Mouse (Mus musculus) kidney, postnatal 0 days (tissue): ENCODE measurements around the gene Trpm3. TPM values are rescaled to one million over a fixed set of nuclear protein-coding genes. Genes with fewer than 3 reads are reported as not detected.
A peak's percentile ranks its signal among the peaks of the same experiment; 100 is the strongest.

ENCODE experiments used
- ATAC-seq: fragments of 200-750 bp; cut with Nextera tagmentation; replicated peaks from 2 replicates; pipeline ENCODE4 v1.8.0; 2017; ENCODE audit warnings: low read depth, moderate number of reproducible peaks, moderate TSS enrichment, moderate library complexity; ENCODE audit not compliant: low FRiP score
- DNase-seq: peaks from one replicate; pipeline ENCODE4 v3.0.0-alpha.2; 2016; ENCODE audit warnings: low spot score
- H3K27ac ChIP-seq: fragments of 300-500 bp; sonication (generic); 2 replicates; pipeline ENCODE4 v1.5.1; 2014; ENCODE audit warnings: mild to moderate bottlenecking
- H3K27me3 ChIP-seq: fragments of 300-500 bp; sonication (generic); 2 replicates; pipeline ENCODE4 v1.6.1; 2014; ENCODE audit warnings: low read length, mixed read lengths; ENCODE audit not compliant: insufficient read depth
- H3K36me3 ChIP-seq: fragments of 300-500 bp; sonication (generic); 2 replicates; pipeline ENCODE4 v1.6.1; 2014; ENCODE audit warnings: low read length, mixed read lengths; ENCODE audit not compliant: insufficient read depth
- H3K4me1 ChIP-seq: fragments of 300-500 bp; sonication (generic); replicated peaks from 2 replicates; pipeline ENCODE4 v1.6.1; 2014; ENCODE audit warnings: antibody characterized with exemption, low read length, mixed read lengths; ENCODE audit not compliant: insufficient read depth
- H3K4me2 ChIP-seq: fragments of 300-500 bp; sonication (generic); 2 replicates; pipeline ENCODE4 v1.6.1; 2014; ENCODE audit warnings: mild to moderate bottlenecking, low read length, moderate library complexity, mixed read lengths
- H3K4me3 ChIP-seq: fragments of 300-500 bp; sonication (generic); replicated peaks from 2 replicates; pipeline ENCODE4 v1.5.1; 2014; ENCODE audit warnings: low read depth, low read length
- H3K9ac ChIP-seq: fragments of 300-500 bp; sonication (generic); 2 replicates; pipeline ENCODE4 v1.6.1; 2014; ENCODE audit warnings: low read depth, low read length
- H3K9me3 ChIP-seq: fragments of 300-500 bp; sonication (generic); replicated peaks from 2 replicates; pipeline ENCODE4 v1.6.1; 2016; ENCODE audit warnings: low read length, inconsistent platforms, mixed read lengths
- CTCF ChIP-seq: IDR thresholded peaks from 2 replicates; pipeline ENCODE4 v1.5.1; 2016; ENCODE audit warnings: antibody characterized with exemption, low read depth, mild to moderate bottlenecking, moderate library complexity
- WGBS: fragments of 180-500 bp; shearing (Covaris S2); extraction: QIAGEN DNeasy Blood & Tissue Kit; methylation state at CpG from one replicate; pipeline ENCODE4 v1.1.7; 2014; 5-methylcytosine and 5-hydroxymethylcytosine counted together
- polyA plus RNA-seq: library from polyadenylated mRNA; unstranded; fragments of >200 nt; fragmentation: Nextera tagmentation; extraction: Ambion mirVana; gene quantifications from 2 replicates; pipeline ENCODE4 v1.2.1, GENCODE M21; 2015

Trpm3 gene
- polyA plus RNA-seq, 1 experiment from 2014 or later: 2.1 TPM

GRCm38 (mm10) chr19:22303021-22303951 lies 164.4 kb downstream of the Trpm3 start:
- Histone ChIP-seq H3K4me3 (0 out of 2 replicates have a peak overlapping the region, but pooled peaks have one; percentile 21), H3K9ac (no peak overlapping the region), H3K4me2 (no peak overlapping the region), H3K9me3 (no peaks in the 10 kb centered on the region), H3K36me3 (no peaks in the 10 kb centered on the region), H3K27me3 (no peaks in the 10 kb centered on the region), H3K4me1 (no peaks in the 10 kb centered on the region), H3K27ac (no peak overlapping the region)
- no peak for TF ChIP-seq CTCF
- 39% methylated on average over 17 of the region's 17 CpGs for WGBS
- no peak for DNase-seq
- no peak for ATAC-seq

GRCm38 (mm10) chr19:22303952-22304655 lies 165.3 kb downstream of the Trpm3 start:
- peak overlapping the region; percentile 21 for H3K4me3 ChIP-seq
- TF ChIP-seq CTCF: peak; percentile 65
- ATAC-seq: peak; percentile 49; the same call in 1 of the 2 replicates
- WGBS: 5% methylated on average over 18 of the region's 18 CpGs
- no peaks in the 10 kb centered on the region for H3K9me3 ChIP-seq
- peak; percentile 84 for DNase-seq
- H3K4me2 ChIP-seq: peak overlapping the region; percentile 57
- H3K36me3 ChIP-seq: no peaks in the 10 kb centered on the region
- H3K4me1 ChIP-seq: no peaks in the 10 kb centered on the region
- H3K27ac ChIP-seq: no peak overlapping the region
- H3K27me3 ChIP-seq: no peaks in the 10 kb centered on the region
- H3K9ac ChIP-seq: no peak overlapping the region

GRCm38 (mm10) chr19:22308081-22308480 lies 169.2 kb downstream of the Trpm3 start:
- no peaks in the 10 kb centered on the region for H3K27me3 ChIP-seq
- no peak overlapping the region for H3K4me3 ChIP-seq
- no peak for DNase-seq
- H3K9ac ChIP-seq: no peak overlapping the region
- WGBS: 90% methylated on average over 2 of the region's 2 CpGs
- no peaks in the 10 kb centered on the region for H3K4me1 ChIP-seq
- H3K4me2 ChIP-seq: no peak overlapping the region
- ATAC-seq: no peak
- no peak for TF ChIP-seq CTCF
- H3K27ac ChIP-seq: no peak overlapping the region
- no peaks in the 10 kb centered on the region for H3K9me3 ChIP-seq
- no peaks in the 10 kb centered on the region for H3K36me3 ChIP-seq

GRCm38 (mm10) chr19:22317306-22317705 lies 178.5 kb downstream of the Trpm3 start:
- Histone ChIP-seq H3K9me3 (no peaks in the 10 kb centered on the region), H3K4me3 (no peak overlapping the region), H3K4me2 (no peak overlapping the region), H3K9ac (no peak overlapping the region), H3K4me1 (no peaks in the 10 kb centered on the region), H3K36me3 (no peaks in the 10 kb centered on the region), H3K27me3 (no peaks in the 10 kb centered on the region), H3K27ac (no peak overlapping the region)
- WGBS: 83% methylated on average over 4 of the region's 4 CpGs
- ATAC-seq (no peak), DNase-seq (no peak)
- TF ChIP-seq CTCF: no peak

- WGBS: 65% methylated on average over 2 of the region's 2 CpGs
- Histone ChIP-seq H3K27ac (no peak overlapping the region), H3K9ac (no peak overlapping the region), H3K27me3 (no peaks in the 10 kb centered on the region), H3K9me3 (no peaks in the 10 kb centered on the region), H3K4me2 (no peak overlapping the region), H3K4me1 (no peaks in the 10 kb centered on the region), H3K36me3 (no peaks in the 10 kb centered on the region), H3K4me3 (no peak overlapping the region)
- ATAC-seq: no peak
- no peak for DNase-seq
- no peak for TF ChIP-seq CTCF
Observed at GRCm38 (mm10) chr19:22326813-22327212, 188.0 kb downstream of the Trpm3 start.

GRCm38 (mm10) chr19:22327226-22327625 lies 188.4 kb downstream of the Trpm3 start:
- Histone ChIP-seq H3K4me1 (no peaks in the 10 kb centered on the region), H3K27ac (no peak overlapping the region), H3K36me3 (no peaks in the 10 kb centered on the region), H3K9me3 (no peaks in the 10 kb centered on the region), H3K9ac (no peak overlapping the region), H3K4me3 (no peak overlapping the region), H3K27me3 (no peaks in the 10 kb centered on the region), H3K4me2 (no peak overlapping the region)
- no peak for ATAC-seq
- WGBS: 45% methylated on average over 5 of the region's 5 CpGs
- DNase-seq: no peak
- no peak for TF ChIP-seq CTCF
